Mouse (Mus musculus) brain, embryonic 18.5 days (tissue): ENCODE results near the gene Tcf20.
A peak's percentile ranks its signal among the peaks of the same experiment; 100 is the strongest.

Experiments used
- DNase-seq: peaks from one replicate; pipeline ENCODE4 v3.0.0-alpha.2; 2012; ENCODE audit warnings: low read depth, low spot score

Tcf20 gene

DNA sequence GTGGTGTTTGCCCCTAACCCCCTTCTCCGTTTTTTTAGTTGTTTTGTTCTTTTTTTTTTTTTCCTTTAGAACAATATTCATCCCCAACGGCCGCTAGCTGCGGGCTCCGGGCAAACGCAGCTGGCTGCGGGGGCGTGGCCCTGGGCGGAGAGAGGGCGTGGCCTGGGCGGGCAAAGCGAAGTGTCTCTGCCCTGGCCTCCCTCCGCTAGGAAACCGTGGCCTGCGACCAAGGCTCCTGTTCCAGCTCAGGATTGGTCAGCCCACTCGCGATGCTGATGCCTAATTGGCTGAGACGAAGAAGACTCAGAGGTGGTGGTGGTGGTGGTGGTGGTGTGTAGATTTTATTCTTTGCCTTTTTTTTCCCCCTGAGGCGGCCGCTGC lies at the start of gene Tcf20:
Gene Tcf20, minus strand, starts transcription at position 141 of the 381 bp plus-strand sequence.
- peak; percentile 76 for DNase-seq

DNA sequence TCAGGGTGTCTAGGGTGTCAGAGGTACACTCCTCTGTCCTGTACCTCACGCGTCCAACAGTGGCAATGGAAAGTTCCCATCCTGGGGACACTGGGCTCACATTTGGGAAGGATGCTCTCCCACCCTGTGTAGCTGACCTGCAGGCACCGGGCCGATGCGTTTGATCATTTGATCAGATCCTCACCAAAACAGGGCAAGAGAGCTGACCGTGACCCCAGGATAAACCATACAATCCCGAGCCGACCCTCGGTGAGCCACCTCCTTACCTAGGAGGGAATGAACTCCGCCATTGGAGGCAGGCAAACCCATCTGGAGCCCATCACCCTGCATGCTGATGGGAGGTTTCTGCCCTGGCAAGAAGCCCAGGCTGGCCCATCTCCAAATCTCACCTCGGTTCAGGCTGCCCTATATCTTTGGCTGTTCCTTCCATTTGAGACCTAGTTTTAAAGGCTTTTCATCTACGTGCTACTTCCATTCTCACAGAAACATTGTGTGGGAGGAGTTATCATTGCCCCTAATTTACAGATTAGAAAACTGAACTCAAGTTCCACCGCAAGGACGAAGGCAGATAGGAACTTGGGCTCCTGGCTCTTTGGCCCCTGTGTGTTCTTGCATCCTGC lies 49.3 kb upstream of the Tcf20 start:
- DNase-seq: no peak

DNA sequence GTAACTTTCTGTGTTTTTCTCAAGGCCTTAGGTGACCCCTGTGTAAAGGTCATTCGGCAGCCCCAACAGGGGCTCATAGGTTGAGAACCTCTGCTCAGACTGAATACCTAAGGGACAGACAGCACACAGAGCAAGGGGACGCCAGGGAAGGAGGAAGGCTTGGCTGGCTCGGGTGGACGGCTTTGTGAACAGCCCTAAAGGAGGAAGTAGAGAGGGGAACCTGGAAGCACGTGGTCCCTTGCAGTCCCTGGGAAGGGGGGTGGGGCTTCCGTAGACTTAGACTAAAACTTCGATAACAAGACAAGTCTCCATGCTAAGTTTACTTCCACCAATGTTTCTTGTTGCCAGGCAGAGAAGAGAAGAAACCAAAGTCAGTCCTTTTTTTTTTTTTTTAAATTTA lies 48.4 kb upstream of the Tcf20 start:
- no peak for DNase-seq

DNA sequence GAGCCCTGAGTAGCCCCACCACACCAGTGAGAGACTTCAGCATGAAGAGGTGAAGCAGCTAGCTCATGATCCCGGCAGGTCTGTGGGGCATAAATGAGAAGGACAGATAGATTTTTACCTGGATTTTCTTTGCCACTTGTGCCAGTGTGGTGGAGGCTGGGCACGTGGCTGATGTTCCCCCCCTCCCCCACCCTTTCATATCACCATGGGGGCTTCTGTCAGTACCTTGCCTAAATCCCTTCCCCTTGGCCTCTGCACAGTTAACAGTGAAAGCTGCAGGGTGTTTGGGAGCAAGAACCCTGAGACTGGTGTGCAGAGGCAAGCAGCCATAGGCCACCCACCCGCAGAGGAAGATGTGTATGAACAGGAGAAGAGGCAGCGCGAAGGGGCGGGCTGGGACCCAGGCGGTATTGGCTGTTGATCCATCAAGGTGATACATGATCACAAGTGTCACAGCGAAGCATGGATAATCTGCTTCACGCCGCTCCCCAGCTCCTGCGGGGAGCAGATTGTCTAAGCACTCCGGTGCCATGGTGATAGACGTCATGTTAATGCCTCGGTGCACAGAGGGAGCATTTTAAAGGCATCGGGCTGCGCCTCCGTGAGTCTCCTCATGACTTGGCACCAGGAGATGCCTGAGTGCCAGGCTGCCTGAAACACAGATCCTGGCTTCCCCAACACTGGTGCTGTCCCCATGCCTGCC lies 46.8 kb upstream of the Tcf20 start:
- DNase-seq: no peak

DNA sequence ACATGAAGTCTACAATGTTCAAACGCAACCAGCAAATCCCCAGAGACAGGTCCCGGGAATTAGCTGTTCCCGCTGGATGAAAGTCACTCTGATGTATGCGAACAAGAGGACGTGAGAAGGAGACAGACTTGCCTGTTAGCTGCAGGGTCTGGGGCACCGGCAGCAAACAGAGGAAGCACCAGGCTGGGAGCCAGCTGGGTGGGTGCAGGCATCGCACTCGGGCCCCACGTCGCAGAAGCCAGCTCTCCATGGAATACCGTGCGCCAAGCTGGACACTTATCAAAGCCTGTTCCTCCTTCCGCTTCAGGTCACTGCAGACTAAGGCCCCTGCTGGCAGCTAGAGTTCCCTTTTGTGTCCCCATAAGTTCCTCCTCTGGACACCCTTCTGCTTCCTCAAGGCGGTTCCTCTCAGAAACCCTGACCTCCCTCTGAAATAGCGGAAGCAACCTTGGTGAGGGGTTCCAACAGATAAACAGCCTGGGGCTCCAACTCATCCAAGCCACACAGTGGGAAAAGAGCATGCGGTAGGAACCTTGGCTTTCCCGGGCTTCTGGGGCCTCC lies 45.4 kb upstream of the Tcf20 start, which contains the start of gene Nfam1:
Gene Nfam1, minus strand, starts transcription at position 326 of the 561 bp plus-strand sequence.
- DNase-seq: no peak

DNA sequence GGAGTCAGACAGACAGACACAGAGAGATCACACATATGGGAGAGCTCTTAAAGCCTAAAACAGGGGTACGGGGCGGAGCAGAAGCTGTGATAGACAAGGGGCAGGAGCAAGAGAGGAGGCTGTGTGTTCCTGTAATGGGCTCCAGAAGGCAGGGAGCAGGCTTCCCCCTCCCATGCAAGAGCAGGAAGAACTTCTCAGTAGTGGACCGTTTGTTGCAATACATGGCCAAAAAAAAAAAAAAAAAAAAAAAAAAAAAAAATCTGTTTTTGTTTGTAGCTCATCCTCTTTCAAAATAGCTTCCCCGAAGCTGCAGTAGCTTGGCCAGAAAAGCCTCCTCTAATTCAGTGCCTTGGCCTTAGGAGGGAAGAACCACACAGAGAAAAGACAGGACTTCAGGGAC lies 43.2 kb upstream of the Tcf20 start:
- DNase-seq: no peak

DNA sequence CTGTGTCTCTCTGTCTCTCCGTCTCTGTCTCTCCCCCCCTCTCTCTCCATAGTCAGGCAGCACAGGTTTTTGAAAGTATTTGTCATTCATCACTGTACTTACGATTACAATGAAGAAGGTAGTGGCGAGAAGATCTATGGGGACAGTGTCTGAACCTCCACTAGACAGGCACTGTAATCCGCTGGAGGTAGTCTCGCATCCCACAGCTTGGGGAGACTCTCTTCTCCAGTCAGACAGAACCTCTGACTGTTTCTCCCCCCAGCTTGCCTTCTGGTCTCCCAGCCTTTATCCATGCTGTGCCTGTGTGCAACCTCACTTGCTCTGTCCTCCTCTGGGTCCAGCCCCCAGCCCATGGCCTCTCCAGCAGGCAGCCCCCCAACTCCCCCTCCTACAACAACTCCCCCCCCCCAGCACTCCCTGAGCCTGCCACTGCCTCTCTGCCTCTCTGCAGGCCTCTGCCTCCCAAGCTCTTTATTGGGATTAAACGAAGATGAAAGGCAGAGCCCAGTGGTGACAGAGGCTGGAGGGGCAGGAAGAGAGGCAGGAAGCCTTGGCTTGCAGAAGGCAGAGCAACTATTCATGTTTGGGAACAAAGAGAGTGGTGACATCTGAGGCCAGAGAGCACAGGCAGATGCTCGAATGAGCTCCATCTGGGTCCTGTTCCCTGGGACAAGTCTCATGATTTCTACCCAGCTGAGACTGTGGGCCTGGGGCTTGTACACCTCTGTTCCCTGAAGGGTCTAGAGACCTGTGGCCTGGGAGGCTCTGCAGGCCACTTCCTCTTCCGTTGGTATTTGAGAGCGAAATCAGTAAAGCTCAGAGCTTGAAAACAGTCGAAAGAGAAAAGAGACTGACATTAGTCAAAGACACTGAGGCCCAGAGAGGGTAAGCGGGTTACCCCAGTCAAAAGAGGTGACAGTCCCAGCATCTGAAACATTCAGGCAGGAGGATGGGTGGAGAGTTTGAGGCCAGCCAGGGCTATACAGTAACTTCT lies 42.4 kb upstream of the Tcf20 start:
- no peak for DNase-seq

DNA sequence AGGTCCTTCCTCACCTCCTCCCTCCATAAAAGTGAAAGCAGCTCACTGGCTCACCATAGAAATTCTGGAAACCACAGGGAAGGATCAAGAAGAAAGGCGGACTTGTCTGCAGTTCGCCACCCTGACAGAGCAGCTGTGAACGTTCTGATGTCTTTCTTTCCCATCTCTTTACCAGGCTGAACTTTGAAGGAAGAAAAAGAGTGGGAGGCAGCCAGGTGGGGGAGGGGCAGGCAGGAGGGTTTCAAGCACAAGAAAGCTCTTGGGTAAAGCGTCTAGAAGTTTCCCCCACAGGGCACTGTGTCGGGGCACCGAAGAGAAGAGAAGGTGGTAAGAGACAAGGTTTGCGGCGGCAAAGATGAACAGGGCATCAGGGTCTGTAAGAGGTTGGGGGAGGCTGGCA lies 38.5 kb upstream of the Tcf20 start:
- DNase-seq: no peak

DNA sequence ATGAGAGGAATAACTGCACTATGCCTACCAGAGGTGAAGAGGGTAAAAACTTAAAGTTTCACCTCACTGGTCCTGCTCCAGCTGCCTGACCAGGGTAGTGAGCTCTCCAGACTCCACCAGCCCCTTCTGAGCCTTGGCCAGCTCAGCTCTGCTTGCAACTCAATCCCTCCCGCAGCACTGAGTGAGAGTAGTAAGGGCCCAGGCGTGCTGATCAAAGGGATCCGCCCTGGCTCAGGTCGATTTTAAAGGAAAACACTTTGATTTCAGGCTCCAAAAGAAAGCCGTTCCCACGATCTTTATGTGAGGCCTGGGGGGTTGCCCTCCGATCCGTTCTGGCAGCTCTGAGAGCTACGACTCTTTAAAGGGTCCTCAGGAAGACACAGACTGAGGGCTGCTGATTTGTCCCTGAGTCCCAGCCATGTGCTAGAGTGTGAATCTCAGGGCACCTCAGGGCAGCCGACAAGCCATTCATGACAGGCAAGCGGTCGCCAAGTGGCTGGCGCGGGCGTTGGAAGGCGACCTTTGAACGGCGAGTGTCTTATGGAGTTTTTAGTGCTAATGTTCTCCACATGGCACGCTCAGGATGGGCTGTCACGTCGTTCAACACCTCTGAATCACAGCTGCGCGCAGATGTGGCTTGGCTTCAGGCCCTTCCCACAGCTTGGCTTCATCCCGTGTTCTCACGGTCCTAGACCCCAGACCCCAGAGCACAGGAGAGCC lies 37.5 kb upstream of the Tcf20 start:
- DNase-seq: no peak

DNA sequence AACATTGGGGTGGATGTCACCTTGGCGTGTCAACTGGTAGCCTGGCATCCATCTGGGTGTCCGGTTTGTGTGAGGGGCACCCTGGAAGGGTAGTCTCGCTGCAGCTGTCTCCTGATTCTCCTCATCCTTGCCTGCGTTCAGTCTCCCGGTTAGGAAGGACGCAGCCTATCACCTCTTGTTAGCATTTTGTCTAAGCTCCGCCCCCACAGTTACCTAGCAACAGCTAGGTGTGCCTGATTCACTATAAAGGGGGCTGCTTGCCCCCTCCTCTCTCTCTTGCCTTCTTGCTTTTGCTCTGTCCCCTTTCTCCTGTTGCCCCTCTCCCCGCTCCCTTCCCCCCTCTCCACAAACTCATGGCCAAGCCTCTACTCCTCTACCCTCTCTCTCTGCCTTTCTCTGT lies 35.3 kb upstream of the Tcf20 start:
- no peak for DNase-seq

DNA sequence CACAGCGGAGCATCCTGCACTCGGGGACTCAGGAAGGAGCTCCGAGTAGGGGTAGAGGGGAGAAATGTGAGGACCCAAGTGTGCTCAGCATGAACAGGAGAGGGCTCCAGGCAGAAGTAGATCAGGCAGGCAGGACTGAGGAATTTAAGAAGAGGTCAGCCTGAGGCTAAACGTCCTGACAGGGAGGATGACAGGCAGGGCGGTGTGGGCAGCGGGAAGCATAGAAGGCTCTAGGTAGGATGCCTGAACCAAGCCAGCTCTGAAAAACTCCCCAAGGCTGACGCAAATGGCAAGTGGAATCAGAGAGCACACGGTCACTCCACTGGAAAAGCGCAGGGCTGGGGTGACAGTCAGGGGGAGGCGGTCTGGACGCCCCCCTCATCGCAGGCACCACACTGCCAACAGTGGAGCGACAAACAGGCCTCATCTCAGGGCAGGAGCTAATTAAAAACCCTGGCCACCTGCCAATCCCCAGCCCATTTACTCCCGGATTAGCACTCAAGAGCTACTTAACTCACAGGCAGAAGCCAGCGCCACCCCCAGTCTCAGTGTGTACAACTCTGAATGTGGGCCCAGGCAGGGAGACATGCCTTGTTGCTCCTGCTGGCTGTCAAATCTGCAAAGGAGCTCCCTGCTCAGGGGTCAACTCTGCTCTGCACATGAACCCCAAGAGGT lies 23.5 kb upstream of the Tcf20 start:
- peak; percentile 67 for DNase-seq

DNA sequence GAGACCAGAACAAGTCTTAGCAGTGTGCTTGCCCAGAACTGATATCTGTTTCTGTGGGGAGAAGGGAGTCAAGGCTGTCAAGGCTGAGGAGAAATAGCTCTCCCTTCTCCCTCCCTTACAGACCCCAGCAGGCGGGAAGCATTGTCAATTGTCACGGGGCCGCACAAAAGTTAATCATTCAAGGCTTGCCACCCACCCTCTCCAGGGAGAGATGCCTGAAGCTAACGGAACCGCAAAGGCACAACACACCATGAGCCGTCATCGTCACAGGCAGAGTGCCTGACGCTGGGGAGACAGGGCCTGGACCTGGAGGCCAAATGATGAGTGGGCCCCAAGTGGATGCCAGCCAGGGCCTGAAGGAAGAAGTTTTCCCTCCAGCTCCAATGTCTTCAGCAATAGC lies 22.8 kb upstream of the Tcf20 start:
- DNase-seq: no peak

DNA sequence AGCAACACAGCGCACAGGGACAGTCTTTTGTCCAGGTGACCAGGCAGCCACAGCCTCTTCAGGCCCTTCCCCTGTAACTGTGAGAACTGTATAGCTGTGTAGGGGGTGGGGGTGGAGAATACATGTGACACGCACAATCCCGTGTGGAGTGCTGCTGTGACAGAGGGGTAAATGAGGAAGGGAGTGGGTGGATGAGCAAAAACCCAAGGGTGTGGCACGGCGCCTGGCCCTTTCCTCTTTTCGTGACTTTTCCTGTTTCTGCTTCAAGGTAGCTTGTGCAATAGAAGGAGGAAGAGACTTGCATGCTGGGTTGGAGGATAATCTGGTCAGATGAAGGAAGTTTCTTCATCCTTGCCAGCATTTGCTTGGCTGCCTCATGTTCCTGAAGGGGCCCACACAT lies 21.9 kb upstream of the Tcf20 start:
- DNase-seq: no peak

DNA sequence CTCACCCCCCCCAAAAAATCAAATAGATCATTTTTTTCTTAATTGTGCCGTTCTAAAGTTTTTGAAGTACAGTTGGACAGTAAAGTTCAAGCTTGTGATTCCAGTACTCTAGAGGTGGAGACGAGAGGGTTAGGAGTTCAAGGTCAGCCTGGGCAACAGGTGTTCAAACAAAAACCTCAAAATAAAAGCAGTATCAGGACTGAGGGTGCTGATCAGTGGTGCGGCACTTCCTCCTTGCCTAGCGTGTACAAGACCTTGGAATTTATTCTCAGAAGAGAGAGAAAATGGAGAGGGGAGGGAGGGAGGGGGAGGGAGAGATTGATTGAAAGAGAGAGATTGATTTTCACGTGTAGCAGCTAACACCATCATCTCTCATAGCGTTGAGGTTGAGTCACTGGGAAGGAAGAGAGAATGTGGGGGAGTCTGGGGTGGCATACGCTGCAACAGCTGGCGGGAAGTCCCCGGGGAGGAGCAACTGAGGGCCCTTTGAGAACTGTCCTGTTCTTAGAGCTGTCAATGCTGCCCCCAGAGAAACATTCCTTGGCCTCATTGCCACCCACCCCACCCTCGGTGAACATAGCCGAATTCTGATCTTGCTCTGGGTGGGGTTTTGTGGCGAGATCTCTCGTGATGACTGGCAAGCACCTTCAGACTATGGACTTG lies 21.2 kb upstream of the Tcf20 start:
- DNase-seq: no peak

DNA sequence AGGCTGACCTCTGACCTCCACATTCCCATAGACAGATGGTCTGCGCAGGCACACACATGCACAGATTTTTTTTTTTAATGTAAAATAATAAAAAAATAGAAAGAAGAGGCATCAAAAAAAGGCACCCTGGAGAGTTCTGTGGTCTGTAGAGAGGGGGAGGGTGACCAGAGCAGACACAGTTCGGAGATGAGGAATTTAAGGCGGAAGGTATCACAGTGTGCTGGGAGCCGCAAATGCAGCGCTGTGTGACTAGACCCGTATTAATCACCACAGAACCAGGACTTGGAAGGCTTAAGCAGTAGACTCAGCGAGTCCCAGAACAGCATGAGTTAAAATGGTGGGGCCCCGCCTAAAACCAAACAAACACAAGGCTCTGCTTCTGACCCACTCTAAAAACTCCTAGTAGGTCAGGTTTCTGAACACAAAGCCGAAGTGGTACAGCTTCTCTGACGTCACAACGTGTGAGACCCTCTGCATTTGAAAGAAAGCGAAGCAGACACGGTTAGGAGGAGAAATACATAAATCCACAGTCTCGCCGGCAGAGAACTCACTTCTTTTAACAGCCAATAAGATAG lies 19.8 kb upstream of the Tcf20 start:
- no peak for DNase-seq

DNA sequence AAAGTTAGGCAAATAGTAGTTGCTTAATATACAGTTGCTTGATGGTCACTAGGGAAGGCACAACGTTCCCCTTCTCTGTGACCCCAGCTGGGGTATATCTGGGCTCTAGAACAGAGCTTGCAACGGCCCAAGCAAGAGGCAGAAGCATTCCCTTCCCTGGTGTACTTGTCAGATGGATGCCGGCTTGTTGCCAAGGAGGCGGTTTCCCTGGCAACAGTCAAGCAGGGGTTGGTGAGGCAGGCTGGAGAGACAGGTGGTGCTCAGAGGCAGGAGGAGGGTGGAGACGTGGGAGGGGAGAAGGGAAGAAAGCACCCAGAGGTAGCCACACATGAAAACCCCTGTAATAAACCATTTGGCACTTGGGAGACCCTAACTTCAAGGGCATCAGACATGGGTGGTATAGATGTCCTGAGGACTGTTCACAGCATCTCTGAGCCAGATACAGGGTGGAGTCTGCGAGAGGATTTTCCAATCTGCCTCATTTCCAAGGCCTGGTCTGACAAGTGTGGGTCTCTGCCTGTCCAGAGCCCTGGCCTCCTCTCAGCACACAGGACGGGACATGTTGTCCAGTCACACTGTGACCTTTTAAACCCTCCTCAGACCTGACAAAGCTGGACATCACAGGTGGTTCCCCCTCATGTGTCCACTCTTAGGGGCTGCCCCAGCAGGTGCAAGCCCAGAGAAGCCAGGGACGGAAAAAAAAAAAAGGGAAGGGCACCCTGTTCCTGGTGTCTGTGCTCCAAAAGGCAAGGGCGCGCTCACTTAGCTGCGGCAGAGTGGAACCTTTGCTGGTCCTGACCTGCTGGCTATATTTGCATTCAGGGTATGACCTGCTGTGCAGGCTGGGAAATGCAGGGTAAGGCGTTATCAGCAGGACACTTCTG lies 15.2 kb upstream of the Tcf20 start:
- DNase-seq: peak; percentile 86

DNA sequence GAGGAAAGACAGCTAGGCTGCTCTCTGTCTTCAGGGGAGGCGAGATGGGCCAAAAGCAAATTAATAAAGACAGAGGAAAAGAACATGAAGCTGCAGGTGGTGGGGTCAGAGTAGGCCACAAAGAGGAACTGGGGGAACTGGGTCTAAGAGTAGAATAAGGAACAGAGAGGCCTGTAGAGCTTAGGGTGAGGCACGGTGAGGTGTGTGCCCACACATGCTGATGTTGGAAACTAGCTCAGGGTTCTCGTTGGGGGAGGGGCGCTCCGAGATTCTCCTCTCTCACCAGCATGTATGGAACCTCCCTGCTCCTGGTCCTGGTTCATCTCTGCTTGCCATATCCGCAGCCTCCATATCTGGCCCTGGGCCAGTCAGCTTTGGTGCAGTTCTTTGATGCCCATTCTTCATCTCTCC lies 11.1 kb upstream of the Tcf20 start:
- no peak for DNase-seq

DNA sequence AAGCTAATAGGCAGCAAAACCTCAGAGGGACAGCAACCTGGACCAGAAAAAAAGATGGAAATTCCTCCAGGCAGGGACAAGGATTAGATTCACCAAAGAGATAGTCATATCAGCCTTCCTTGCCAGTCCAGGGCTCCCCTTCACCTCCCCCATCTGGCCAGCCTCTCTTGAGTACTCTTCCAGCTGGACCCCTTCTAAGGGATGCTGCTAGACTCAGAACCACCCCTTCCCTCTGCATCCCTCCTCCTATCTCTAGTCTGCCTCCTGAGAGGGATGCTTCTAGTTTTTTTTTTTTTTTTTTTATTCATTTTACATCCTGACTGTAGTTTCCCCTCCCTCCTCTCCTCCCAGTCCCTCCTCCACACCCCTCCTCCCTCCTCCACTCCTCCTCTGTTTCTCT lies 8.8 kb upstream of the Tcf20 start:
- no peak for DNase-seq

DNA sequence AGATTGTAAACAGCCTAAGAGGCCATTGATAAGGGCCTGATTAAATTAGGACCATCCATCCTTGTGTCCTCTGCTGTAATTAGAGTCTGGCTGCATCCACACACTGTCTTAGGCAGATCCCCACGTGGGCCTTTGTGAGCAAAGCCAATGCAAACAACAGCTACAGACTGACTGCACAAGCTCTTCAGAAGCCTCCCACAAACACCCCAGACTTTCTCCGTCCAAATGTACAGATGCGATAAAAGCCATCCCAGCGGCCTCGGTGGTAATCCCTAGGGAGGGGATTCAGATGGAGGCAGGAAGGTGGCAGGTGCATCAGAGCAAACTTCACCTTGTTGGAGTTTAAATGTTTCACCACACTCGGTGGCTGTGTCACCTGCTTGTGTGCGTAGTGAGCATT lies 7.6 kb upstream of the Tcf20 start:
- no peak for DNase-seq
